Mouse (Mus musculus): Measurements from ENCODE around the gene Pcif1. TPM values are rescaled to one million over a fixed set of nuclear protein-coding genes. Genes with fewer than 3 reads are reported as not detected.

Pcif1 gene
- polyA plus RNA-seq, 1 experiment from 2014 or later = 58.8 TPM

- H3K4me3 ChIP-seq (ENCODE audit: control insufficient read depth in 1 of 2, insufficient read depth in 1 of 2, low read depth in 1 of 2, low read length in 2 of 2) = no peak overlapping the region
- peaks cover 100% of the 10 kb centered on the region for H3K36me3 ChIP-seq (ENCODE audit: control insufficient read depth, insufficient read depth, low read length)
- no peak overlapping the region for H3K4me2 ChIP-seq (ENCODE audit: low read length)
- H3K4me1 ChIP-seq (ENCODE audit: control insufficient read depth in 2 of 2, insufficient read depth in 2 of 2, low read length in 2 of 2) = no peaks in the 10 kb centered on the region
- H3K27me3 ChIP-seq (ENCODE audit: control insufficient read depth, insufficient read depth, low read length) = no peaks in the 10 kb centered on the region
- ATAC-seq (ENCODE audit: insufficient number of reproducible peaks, insufficient read depth, low FRiP score, low read depth) = no peak
- 89% methylated on average over 15 of the region's 15 CpGs for WGBS
- H3K9me3 ChIP-seq (ENCODE audit: control insufficient read depth, low read length) = no peaks in the 10 kb centered on the region
- H3K27ac ChIP-seq (replicated peaks in 1 of 2; ENCODE audit: control insufficient read depth in 1 of 2, insufficient read depth in 1 of 2, low read depth in 2 of 2, low read length in 2 of 2) = no peak overlapping the region
- no peak overlapping the region for H3K9ac ChIP-seq (ENCODE audit: low read length)
These were observed 19.9 kb downstream of the Pcif1 start for GRCm38 (mm10) chr2:164899034-164899433.

- H3K9me3 ChIP-seq (ENCODE audit: control insufficient read depth, low read length) = no peaks in the 10 kb centered on the region
- H3K4me2 ChIP-seq (ENCODE audit: low read length) = no peak overlapping the region
- H3K4me3 ChIP-seq (ENCODE audit: control insufficient read depth in 1 of 2, insufficient read depth in 1 of 2, low read depth in 1 of 2, low read length in 2 of 2) = no peak overlapping the region
- no peak overlapping the region for H3K27ac ChIP-seq (replicated peaks in 1 of 2; ENCODE audit: control insufficient read depth in 1 of 2, insufficient read depth in 1 of 2, low read depth in 2 of 2, low read length in 2 of 2)
- 93% methylated on average over 16 of the region's 16 CpGs for WGBS
- no peak for ATAC-seq (ENCODE audit: insufficient number of reproducible peaks, insufficient read depth, low FRiP score, low read depth)
- H3K4me1 ChIP-seq (ENCODE audit: control insufficient read depth in 2 of 2, insufficient read depth in 2 of 2, low read length in 2 of 2) = no peaks in the 10 kb centered on the region
- no peaks in the 10 kb centered on the region for H3K27me3 ChIP-seq (ENCODE audit: control insufficient read depth, insufficient read depth, low read length)
- peaks cover 100% of the 10 kb centered on the region for H3K36me3 ChIP-seq (ENCODE audit: control insufficient read depth, insufficient read depth, low read length)
- H3K9ac ChIP-seq (ENCODE audit: low read length) = no peak overlapping the region
These were observed 20.8 kb downstream of the Pcif1 start for GRCm38 (mm10) chr2:164899723-164900459.

DNA sequence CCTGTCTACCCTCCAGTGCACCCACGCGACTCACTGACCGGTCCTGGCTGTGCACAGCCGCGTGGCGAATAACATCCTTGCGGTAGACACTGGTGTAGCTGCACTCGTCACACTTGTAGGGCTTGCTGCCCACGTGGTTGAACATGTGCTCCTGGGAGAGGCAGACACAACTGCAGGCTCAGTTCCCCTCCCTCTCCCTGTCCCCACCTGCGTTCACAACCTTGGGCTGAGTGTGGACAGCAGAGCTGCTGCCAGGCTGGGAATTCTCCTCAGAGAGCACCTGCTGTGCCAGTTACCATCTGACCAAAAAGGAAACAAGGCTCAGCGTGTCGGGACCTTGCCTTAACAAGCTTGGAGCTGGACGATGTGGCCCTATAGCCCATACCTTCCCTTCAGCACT lies 22.3 kb downstream of the Pcif1 start:
- WGBS = 84% methylated on average over 13 of the region's 13 CpGs
- ATAC-seq (ENCODE audit: insufficient number of reproducible peaks, insufficient read depth, low FRiP score, low read depth) = no peak

GRCm38 (mm10) chr2:164903496-164903895 lies 24.4 kb downstream of the Pcif1 start:
- Histone ChIP-seq H3K4me1 (ENCODE audit: control insufficient read depth in 2 of 2, insufficient read depth in 2 of 2, low read length in 2 of 2) (no peaks in the 10 kb centered on the region), H3K4me2 (ENCODE audit: low read length) (no peak overlapping the region), H3K9me3 (ENCODE audit: control insufficient read depth, low read length) (peaks cover 6% of the 10 kb centered on the region), H3K9ac (ENCODE audit: low read length) (no peak overlapping the region), H3K36me3 (ENCODE audit: control insufficient read depth, insufficient read depth, low read length) (peaks cover 100% of the 10 kb centered on the region), H3K27ac (replicated peaks in 1 of 2; ENCODE audit: control insufficient read depth in 1 of 2, insufficient read depth in 1 of 2, low read depth in 2 of 2, low read length in 2 of 2) (no peak overlapping the region), H3K27me3 (ENCODE audit: control insufficient read depth, insufficient read depth, low read length) (no peaks in the 10 kb centered on the region), H3K4me3 (ENCODE audit: control insufficient read depth in 1 of 2, insufficient read depth in 1 of 2, low read depth in 1 of 2, low read length in 2 of 2) (no peak overlapping the region)
- WGBS = 75% methylated on average over 1 of the region's 1 CpGs
- ATAC-seq (ENCODE audit: insufficient number of reproducible peaks, insufficient read depth, low FRiP score, low read depth) = no peak

More for the DNA sequence above, 22.3 kb downstream of the Pcif1 start:
- Histone ChIP-seq H3K27me3 (ENCODE audit: control insufficient read depth, insufficient read depth, low read length) (no peaks in the 10 kb centered on the region), H3K4me1 (ENCODE audit: control insufficient read depth in 2 of 2, insufficient read depth in 2 of 2, low read length in 2 of 2) (no peaks in the 10 kb centered on the region), H3K9me3 (ENCODE audit: control insufficient read depth, low read length) (peaks cover 6% of the 10 kb centered on the region), H3K4me3 (ENCODE audit: control insufficient read depth in 1 of 2, insufficient read depth in 1 of 2, low read depth in 1 of 2, low read length in 2 of 2) (no peak overlapping the region), H3K9ac (ENCODE audit: low read length) (no peak overlapping the region), H3K27ac (replicated peaks in 1 of 2; ENCODE audit: control insufficient read depth in 1 of 2, insufficient read depth in 1 of 2, low read depth in 2 of 2, low read length in 2 of 2) (no peak overlapping the region), H3K4me2 (ENCODE audit: low read length) (no peak overlapping the region), H3K36me3 (ENCODE audit: control insufficient read depth, insufficient read depth, low read length) (peaks cover 100% of the 10 kb centered on the region)

DNA sequence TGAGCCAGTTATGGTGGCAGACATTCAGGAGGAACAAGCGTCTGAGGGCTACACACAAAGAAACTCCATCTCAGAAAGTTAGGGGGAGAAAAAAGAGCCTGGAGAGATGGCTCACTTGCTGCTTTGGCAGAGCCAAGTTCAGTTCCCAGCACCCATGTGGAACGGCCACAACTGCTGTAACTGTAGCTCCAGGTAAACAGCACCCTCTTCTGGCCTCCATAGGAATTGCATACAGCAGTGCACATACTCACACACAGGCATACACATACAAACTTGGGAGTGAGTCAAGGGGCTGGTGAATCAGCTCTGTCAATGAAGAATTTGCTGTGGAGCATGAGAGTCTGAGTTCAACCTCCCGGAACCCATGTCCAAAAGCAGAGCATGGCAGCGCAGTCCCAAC lies 27.0 kb downstream of the Pcif1 start:
- Histone ChIP-seq H3K9ac (ENCODE audit: low read length) (no peak overlapping the region), H3K36me3 (ENCODE audit: control insufficient read depth, insufficient read depth, low read length) (peaks cover 84% of the 10 kb centered on the region), H3K4me2 (ENCODE audit: low read length) (no peak overlapping the region), H3K9me3 (ENCODE audit: control insufficient read depth, low read length) (peaks cover 6% of the 10 kb centered on the region), H3K27ac (replicated peaks in 1 of 2; ENCODE audit: control insufficient read depth in 1 of 2, insufficient read depth in 1 of 2, low read depth in 2 of 2, low read length in 2 of 2) (no peak overlapping the region), H3K4me3 (ENCODE audit: control insufficient read depth in 1 of 2, insufficient read depth in 1 of 2, low read depth in 1 of 2, low read length in 2 of 2) (no peak overlapping the region), H3K27me3 (ENCODE audit: control insufficient read depth, insufficient read depth, low read length) (no peaks in the 10 kb centered on the region), H3K4me1 (ENCODE audit: control insufficient read depth in 2 of 2, insufficient read depth in 2 of 2, low read length in 2 of 2) (peaks cover 4 to 12% of the 10 kb centered on the region in 2 experiments)
- no peak for ATAC-seq (ENCODE audit: insufficient number of reproducible peaks, insufficient read depth, low FRiP score, low read depth)
- over 99% methylated on average over 4 of the region's 4 CpGs for WGBS

- Histone ChIP-seq H3K27me3 (ENCODE audit: control insufficient read depth, insufficient read depth, low read length) (no peaks in the 10 kb centered on the region), H3K9ac (ENCODE audit: low read length) (no peak overlapping the region), H3K9me3 (ENCODE audit: control insufficient read depth, low read length) (peaks cover 6% of the 10 kb centered on the region), H3K4me2 (ENCODE audit: low read length) (no peak overlapping the region), H3K36me3 (ENCODE audit: control insufficient read depth, insufficient read depth, low read length) (peaks cover 70% of the 10 kb centered on the region), H3K27ac (replicated peaks in 1 of 2; ENCODE audit: control insufficient read depth in 1 of 2, insufficient read depth in 1 of 2, low read depth in 2 of 2, low read length in 2 of 2) (no peak overlapping the region), H3K4me1 (ENCODE audit: control insufficient read depth in 2 of 2, insufficient read depth in 2 of 2, low read length in 2 of 2) (peaks cover 6 to 17% of the 10 kb centered on the region in 2 experiments), H3K4me3 (ENCODE audit: control insufficient read depth in 1 of 2, insufficient read depth in 1 of 2, low read depth in 1 of 2, low read length in 2 of 2) (no peak overlapping the region)
- ATAC-seq (ENCODE audit: insufficient number of reproducible peaks, insufficient read depth, low FRiP score, low read depth) = no peak
- 95% methylated on average over 12 of the region's 12 CpGs for WGBS
These were observed 28.4 kb downstream of the Pcif1 start for GRCm38 (mm10) chr2:164907511-164907910.

GRCm38 (mm10) chr2:164908011-164908410 lies 28.9 kb downstream of the Pcif1 start:
- Histone ChIP-seq H3K9me3 (ENCODE audit: control insufficient read depth, low read length) (peaks cover 6% of the 10 kb centered on the region), H3K4me2 (ENCODE audit: low read length) (no peak overlapping the region), H3K4me3 (ENCODE audit: control insufficient read depth in 1 of 2, insufficient read depth in 1 of 2, low read depth in 1 of 2, low read length in 2 of 2) (no peak overlapping the region), H3K36me3 (ENCODE audit: control insufficient read depth, insufficient read depth, low read length) (peaks cover 65% of the 10 kb centered on the region), H3K27ac (replicated peaks in 1 of 2; ENCODE audit: control insufficient read depth in 1 of 2, insufficient read depth in 1 of 2, low read depth in 2 of 2, low read length in 2 of 2) (no peak overlapping the region), H3K4me1 (ENCODE audit: control insufficient read depth in 2 of 2, insufficient read depth in 2 of 2, low read length in 2 of 2) (peaks cover 7 to 18% of the 10 kb centered on the region in 2 experiments), H3K27me3 (ENCODE audit: control insufficient read depth, insufficient read depth, low read length) (no peaks in the 10 kb centered on the region), H3K9ac (ENCODE audit: low read length) (no peak overlapping the region)
- 98% methylated on average over 5 of the region's 5 CpGs for WGBS
- no peak for ATAC-seq (ENCODE audit: insufficient number of reproducible peaks, insufficient read depth, low FRiP score, low read depth)

GRCm38 (mm10) chr2:164909100-164909499 lies 30.0 kb downstream of the Pcif1 start:
- ATAC-seq (ENCODE audit: insufficient number of reproducible peaks, insufficient read depth, low FRiP score, low read depth) = no peak
- no peak overlapping the region for H3K27ac ChIP-seq (replicated peaks in 1 of 2; ENCODE audit: control insufficient read depth in 1 of 2, insufficient read depth in 1 of 2, low read depth in 2 of 2, low read length in 2 of 2)
- peaks cover 10 to 21% of the 10 kb centered on the region in 2 experiments for H3K4me1 ChIP-seq (ENCODE audit: control insufficient read depth in 2 of 2, insufficient read depth in 2 of 2, low read length in 2 of 2)
- H3K36me3 ChIP-seq (ENCODE audit: control insufficient read depth, insufficient read depth, low read length) = peaks cover 56% of the 10 kb centered on the region
- peak overlapping the region; percentile 27; the same call in 1 of the 2 replicates for H3K9ac ChIP-seq (ENCODE audit: low read length)
- H3K4me2 ChIP-seq (ENCODE audit: low read length) = no peak overlapping the region
- 91% methylated on average over 3 of the region's 3 CpGs for WGBS
- H3K4me3 ChIP-seq (ENCODE audit: control insufficient read depth in 1 of 2, insufficient read depth in 1 of 2, low read depth in 1 of 2, low read length in 2 of 2) = no peak overlapping the region
- peaks cover 6% of the 10 kb centered on the region for H3K9me3 ChIP-seq (ENCODE audit: control insufficient read depth, low read length)
- H3K27me3 ChIP-seq (ENCODE audit: control insufficient read depth, insufficient read depth, low read length) = no peaks in the 10 kb centered on the region

Measured in heart, embryonic 14.5 days (tissue).